8 mouse cellular contexts compared by ENCODE assay signal in the genomic region with DNA sequence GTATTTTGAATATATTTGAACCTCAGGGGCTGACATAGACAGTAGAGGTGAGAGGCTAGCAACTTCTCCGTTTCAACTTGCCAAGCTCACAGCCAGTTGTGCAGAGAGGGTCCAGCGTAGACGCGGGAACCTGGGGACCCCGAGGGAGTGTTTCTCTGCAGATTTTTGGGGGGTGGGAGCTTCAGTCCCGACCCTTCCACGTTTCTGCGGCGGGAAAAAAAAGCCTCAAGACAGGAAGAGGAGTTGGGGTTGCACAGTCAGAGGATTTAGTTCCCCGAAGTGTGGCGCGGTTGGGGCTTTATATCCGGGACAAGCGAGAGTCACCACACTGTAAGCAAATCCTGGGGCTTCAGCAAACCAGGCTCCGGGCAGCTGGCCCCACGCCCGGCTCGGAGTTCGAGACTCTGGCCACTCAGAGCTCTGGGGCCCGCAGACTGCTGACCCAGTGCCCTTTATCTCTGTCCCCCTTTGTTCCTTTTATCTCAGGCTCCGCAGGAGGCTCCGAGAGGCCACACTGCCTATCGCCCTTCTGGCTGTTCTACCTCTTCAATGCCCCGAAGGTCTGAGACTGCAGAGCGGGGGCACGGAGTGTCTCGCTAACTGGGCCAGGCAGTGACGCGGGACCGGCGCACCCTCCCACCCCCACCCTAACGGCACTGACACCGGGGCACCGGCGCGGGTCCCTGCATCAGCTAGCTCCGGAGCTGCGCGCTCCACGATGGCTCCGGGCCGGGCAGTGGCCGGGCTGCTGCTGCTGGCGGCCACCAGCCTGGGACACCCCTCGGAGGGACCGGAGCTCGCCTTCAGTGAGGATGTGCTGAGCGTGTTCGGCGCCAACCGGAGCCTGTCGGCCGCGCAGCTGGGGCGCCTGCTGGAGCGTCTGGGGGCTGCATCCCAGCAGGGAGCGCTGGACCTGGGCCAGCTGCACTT. TPM values are rescaled to one million over a fixed set of nuclear protein-coding genes. Genes with fewer than 3 reads are reported as not detected.
DNase-seq lines count a peak whose midpoint lies in the region; ATAC-seq lines count a peak whose summit lies in the region.

No protein-coding gene starts in this region.

- peak; percentile 42 for DNase-seq in layer of hippocampus, adult 11-12 months (ENCODE audit: low spot score)
- DNase-seq in layer of hippocampus, adult 9-10 months (ENCODE audit: low spot score), result no peak
- DNase-seq in embryonic facial prominence, embryonic 10.5 days (ENCODE audit: low spot score), result peak; percentile 82
- peak; percentile 96 for DNase-seq in heart, adult 11 months
- peak; percentile 58 for DNase-seq in kidney, adult 11 months
- DNase-seq in midbrain, embryonic 14.5 days, result peak; percentile 68
- DNase-seq in spleen, postnatal 10 days (ENCODE audit: low spot score in 2 of 2), result peak; percentile 66 to 68

- peak overlapping the region; percentile 96 for H3K4me2 ChIP-seq in limb, embryonic 13.5 days (replicated peaks)
- H3K4me2 ChIP-seq in midbrain, embryonic 14.5 days (ENCODE audit: low read length), result peak overlapping the region; percentile 97

- peak; percentile 61 for ATAC-seq in limb, embryonic 13.5 days (ENCODE audit: low FRiP score, low read depth)
- peak; percentile 74 for ATAC-seq in midbrain, embryonic 14.5 days (ENCODE audit: low FRiP score, low TSS enrichment)

- peak overlapping the region; percentile 90 for H3K27ac ChIP-seq in embryonic facial prominence, embryonic 10.5 days (replicated peaks)
- H3K27ac ChIP-seq in limb, embryonic 13.5 days, result no peak overlapping the region
- 0 out of 2 replicates have a peak overlapping the region, but pooled peaks have one; percentile 20 for H3K27ac ChIP-seq in midbrain, embryonic 14.5 days (replicated peaks; ENCODE audit: low read depth, low read length)

- peaks cover 27% of the 10 kb centered on the region for H3K4me1 ChIP-seq in embryonic facial prominence, embryonic 10.5 days
- H3K4me1 ChIP-seq in limb, embryonic 13.5 days, result peaks cover 12% of the 10 kb centered on the region
- peaks cover 14% of the 10 kb centered on the region for H3K4me1 ChIP-seq in midbrain, embryonic 14.5 days (ENCODE audit: control insufficient read depth, insufficient read depth, low read length)

- no peaks in the 10 kb centered on the region for H3K9me3 ChIP-seq in embryonic facial prominence, embryonic 10.5 days
- no peaks in the 10 kb centered on the region for H3K9me3 ChIP-seq in limb, embryonic 13.5 days
- H3K9me3 ChIP-seq in midbrain, embryonic 14.5 days (ENCODE audit: control insufficient read depth, low read length), result no peaks in the 10 kb centered on the region

- peaks cover 7% of the 10 kb centered on the region for H3K27me3 ChIP-seq in embryonic facial prominence, embryonic 10.5 days (replicated peaks; ENCODE audit: low read depth, poor library complexity, severe bottlenecking)
- H3K27me3 ChIP-seq in limb, embryonic 13.5 days, result peaks cover 9% of the 10 kb centered on the region; the same call in 1 of the 2 replicates
- no peaks in the 10 kb centered on the region; the same call in 1 of the 2 replicates for H3K27me3 ChIP-seq in midbrain, embryonic 14.5 days (ENCODE audit: control insufficient read depth, insufficient read depth, low read length)

- H3K36me3 ChIP-seq in embryonic facial prominence, embryonic 10.5 days (replicated peaks), result no peaks in the 10 kb centered on the region
- no peaks in the 10 kb centered on the region for H3K36me3 ChIP-seq in limb, embryonic 13.5 days
- H3K36me3 ChIP-seq in midbrain, embryonic 14.5 days (ENCODE audit: control insufficient read depth, insufficient read depth, low read length), result no peaks in the 10 kb centered on the region

- H3K9ac ChIP-seq in limb, embryonic 13.5 days, result peak overlapping the region; percentile 73
- H3K9ac ChIP-seq in midbrain, embryonic 14.5 days (replicated peaks; ENCODE audit: low read length), result peak overlapping the region; percentile 64

- WGBS in embryonic facial prominence, embryonic 10.5 days, result under 1% methylated on average over 57 of the region's 57 CpGs
- under 1% methylated on average over 57 of the region's 57 CpGs for WGBS in limb, embryonic 13.5 days
- WGBS in midbrain, embryonic 14.5 days, result under 1% methylated on average over 57 of the region's 57 CpGs

- peak overlapping the region; percentile 72 for H3K4me3 ChIP-seq in embryonic facial prominence, embryonic 10.5 days
- H3K4me3 ChIP-seq in limb, embryonic 13.5 days, result peak overlapping the region; percentile 60
- H3K4me3 ChIP-seq in midbrain, embryonic 14.5 days (replicated peaks; ENCODE audit: low read depth, low read length), result peak overlapping the region; percentile 55

RNA-seq across cellular contexts. Expression of a gene that starts 0.9 kb away (rescaled TPM):
- 15.5 and 16.9 TPM in 2 replicates for polyA plus RNA-seq in embryonic facial prominence, embryonic 10.5 days (2016; fragmentation: Nextera tagmentation; extraction: Ambion mirVana)
- polyA plus RNA-seq in limb, embryonic 13.5 days (2015; fragmentation: Nextera tagmentation; extraction: Ambion mirVana), result 5.1 and 6.6 TPM in 2 replicates
- polyA plus RNA-seq in midbrain, embryonic 14.5 days (2014; fragmentation: Nextera tagmentation; extraction: Ambion mirVana), result 5.6 and 12.3 TPM in 2 replicates
